Mouse (Mus musculus): Measurements from ENCODE around the gene Dhtkd1. TPM values are rescaled to one million over a fixed set of nuclear protein-coding genes. Genes with fewer than 3 reads are reported as not detected.

Gene Dhtkd1
- polyA plus RNA-seq, 1 experiment from 2014 or later, result 3.6 TPM

DNA sequence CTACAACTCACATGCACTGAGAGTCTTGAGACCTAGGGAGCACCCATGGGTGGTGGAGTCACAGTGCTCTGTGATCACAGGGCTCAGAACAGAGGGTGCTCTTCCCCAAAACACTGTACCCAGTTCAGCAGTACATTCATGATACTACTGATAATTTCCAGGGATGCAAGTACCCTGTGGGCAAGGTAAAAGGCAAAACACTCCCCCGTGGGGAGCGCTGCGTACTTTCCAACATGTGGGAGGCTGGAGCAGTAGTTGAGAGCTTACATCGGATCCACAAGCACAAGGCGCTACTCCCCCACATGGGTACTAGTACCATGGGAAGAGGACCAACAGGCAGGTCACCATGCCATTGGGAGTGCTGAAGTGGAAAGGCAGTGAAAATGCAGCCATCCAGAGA lies 15.1 kb downstream of the Dhtkd1 start:
- H3K27me3 ChIP-seq (replicated peaks; ENCODE audit: control insufficient read depth, insufficient read depth, low read length), result no peaks in the 10 kb centered on the region
- no peaks in the 10 kb centered on the region for H3K9me3 ChIP-seq (ENCODE audit: control insufficient read depth, low read length)
- H3K9ac ChIP-seq (ENCODE audit: low read length), result no peak overlapping the region
- ATAC-seq (replicated peaks; ENCODE audit: low FRiP score, low TSS enrichment, low read depth) (no peak), DNase-seq (ENCODE audit: low spot score) (no peak)
- WGBS, result 93% methylated on average over 5 of the region's 5 CpGs
- H3K27ac ChIP-seq (ENCODE audit: low read depth), result no peak overlapping the region
- H3K4me1 ChIP-seq (replicated peaks; ENCODE audit: control insufficient read depth, insufficient read depth, low read length), result no peaks in the 10 kb centered on the region
- no peak overlapping the region for H3K4me3 ChIP-seq (ENCODE audit: low read depth, low read length)
- no peak overlapping the region for H3K4me2 ChIP-seq (ENCODE audit: low read length)
- H3K36me3 ChIP-seq (ENCODE audit: control insufficient read depth, insufficient read depth, low read length), result 0 out of 2 replicates have a peak, but pooled peaks cover 11% of the 10 kb centered on the region

DNA sequence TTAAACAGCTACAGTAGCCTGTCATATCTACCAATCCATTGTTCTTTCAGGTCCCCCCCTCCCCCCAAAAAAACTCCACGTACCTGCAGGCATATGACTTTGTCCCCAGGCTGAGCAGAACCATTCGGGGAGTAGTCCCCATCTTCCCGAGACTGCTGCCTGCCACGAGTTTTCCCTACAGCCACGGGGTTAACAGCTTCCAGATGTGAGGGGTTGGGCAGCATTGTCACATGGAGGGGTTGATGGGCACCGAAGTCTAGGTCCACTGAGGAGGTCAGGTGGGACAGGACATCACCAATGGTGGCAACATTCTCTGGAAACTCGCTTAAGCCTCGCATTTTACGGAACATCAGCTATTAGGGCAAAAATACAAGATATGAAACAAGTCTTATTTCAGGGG lies 18.8 kb downstream of the Dhtkd1 start:
- Histone ChIP-seq H3K9ac (ENCODE audit: low read length) (no peak overlapping the region), H3K9me3 (ENCODE audit: control insufficient read depth, low read length) (no peaks in the 10 kb centered on the region), H3K4me2 (ENCODE audit: low read length) (no peak overlapping the region), H3K4me1 (replicated peaks; ENCODE audit: control insufficient read depth, insufficient read depth, low read length) (no peaks in the 10 kb centered on the region), H3K36me3 (ENCODE audit: control insufficient read depth, insufficient read depth, low read length) (0 out of 2 replicates have a peak, but pooled peaks cover 5% of the 10 kb centered on the region), H3K4me3 (ENCODE audit: low read depth, low read length) (no peak overlapping the region), H3K27me3 (replicated peaks; ENCODE audit: control insufficient read depth, insufficient read depth, low read length) (no peaks in the 10 kb centered on the region), H3K27ac (ENCODE audit: low read depth) (no peak overlapping the region)
- no peak for DNase-seq (ENCODE audit: low spot score)
- ATAC-seq (replicated peaks; ENCODE audit: low FRiP score, low TSS enrichment, low read depth), result no peak
- WGBS, result 82% methylated on average over 9 of the region's 9 CpGs

- Histone ChIP-seq H3K4me2 (ENCODE audit: low read length) (no peak overlapping the region), H3K4me3 (ENCODE audit: low read depth, low read length) (no peak overlapping the region), H3K9ac (ENCODE audit: low read length) (no peak overlapping the region), H3K9me3 (ENCODE audit: control insufficient read depth, low read length) (no peaks in the 10 kb centered on the region), H3K4me1 (replicated peaks; ENCODE audit: control insufficient read depth, insufficient read depth, low read length) (no peaks in the 10 kb centered on the region), H3K27me3 (replicated peaks; ENCODE audit: control insufficient read depth, insufficient read depth, low read length) (no peaks in the 10 kb centered on the region), H3K27ac (ENCODE audit: low read depth) (no peak overlapping the region), H3K36me3 (ENCODE audit: control insufficient read depth, insufficient read depth, low read length) (0 out of 2 replicates have a peak, but pooled peaks cover 2% of the 10 kb centered on the region)
- ATAC-seq (replicated peaks; ENCODE audit: low FRiP score, low TSS enrichment, low read depth) (no peak), DNase-seq (ENCODE audit: low spot score) (no peak)
- WGBS, result 92% methylated on average over 6 of the region's 6 CpGs
Observed at GRCm38 (mm10) chr2:5922823-5923222, 19.8 kb downstream of the Dhtkd1 start.

DNA sequence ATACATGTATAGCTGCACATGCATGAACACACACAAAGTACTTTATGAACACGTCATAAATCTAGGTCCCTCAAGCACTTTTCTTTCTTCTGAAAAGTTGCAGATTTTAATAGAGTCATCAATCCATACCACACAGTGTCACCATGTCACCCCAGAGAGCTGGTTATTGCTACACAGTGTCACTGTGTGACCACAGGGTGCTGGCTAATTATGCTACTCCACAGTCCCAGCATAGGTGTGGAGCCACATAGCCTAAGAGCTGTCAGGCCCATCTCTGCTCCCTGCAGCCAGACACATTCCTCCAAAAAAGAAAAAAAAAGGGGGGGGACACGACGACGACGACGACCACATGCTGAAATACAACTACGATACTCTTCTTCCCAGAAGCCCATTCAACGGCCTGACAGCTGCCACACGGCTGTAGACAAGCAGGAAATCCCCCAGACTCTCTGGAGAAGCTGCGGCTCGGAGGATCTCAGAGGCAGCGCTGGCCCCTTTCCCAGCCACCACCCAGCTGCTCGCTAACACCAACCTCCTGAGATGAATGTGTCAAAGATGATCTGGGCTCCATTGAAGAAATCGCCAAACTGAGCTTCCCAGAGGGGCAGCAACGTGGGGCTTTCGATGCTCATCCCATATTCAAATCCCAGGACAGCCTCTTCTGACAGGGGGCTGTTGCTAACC lies 31.2 kb downstream of the Dhtkd1 start:
- H3K27me3 ChIP-seq (replicated peaks; ENCODE audit: control insufficient read depth, insufficient read depth, low read length), result no peaks in the 10 kb centered on the region
- no peak for ATAC-seq (replicated peaks; ENCODE audit: low FRiP score, low TSS enrichment, low read depth)
- H3K9me3 ChIP-seq (ENCODE audit: control insufficient read depth, low read length), result no peaks in the 10 kb centered on the region
- no peak for DNase-seq (ENCODE audit: low spot score)
- peaks cover 4% of the 10 kb centered on the region; the same call in 1 of the 2 replicates for H3K36me3 ChIP-seq (ENCODE audit: control insufficient read depth, insufficient read depth, low read length)
- H3K4me1 ChIP-seq (replicated peaks; ENCODE audit: control insufficient read depth, insufficient read depth, low read length), result peaks cover 5% of the 10 kb centered on the region; the same call in 1 of the 2 replicates
- H3K27ac ChIP-seq (ENCODE audit: low read depth), result no peak overlapping the region
- H3K9ac ChIP-seq (ENCODE audit: low read length), result no peak overlapping the region
- 57% methylated on average over 16 of the region's 16 CpGs for WGBS
- H3K4me2 ChIP-seq (ENCODE audit: low read length), result 0 out of 2 replicates have a peak overlapping the region, but pooled peaks have one; percentile 15
- H3K4me3 ChIP-seq (ENCODE audit: low read depth, low read length), result no peak overlapping the region

GRCm38 (mm10) chr2:5906625-5907024 lies 36.0 kb downstream of the Dhtkd1 start:
- DNase-seq (ENCODE audit: low spot score) (peak; percentile 71), ATAC-seq (replicated peaks; ENCODE audit: low FRiP score, low TSS enrichment, low read depth) (no peak)
- Histone ChIP-seq H3K9me3 (ENCODE audit: control insufficient read depth, low read length) (no peaks in the 10 kb centered on the region), H3K4me2 (ENCODE audit: low read length) (no peak overlapping the region), H3K27me3 (replicated peaks; ENCODE audit: control insufficient read depth, insufficient read depth, low read length) (no peaks in the 10 kb centered on the region), H3K36me3 (ENCODE audit: control insufficient read depth, insufficient read depth, low read length) (peaks cover 4% of the 10 kb centered on the region; the same call in 1 of the 2 replicates), H3K27ac (ENCODE audit: low read depth) (no peak overlapping the region), H3K9ac (ENCODE audit: low read length) (no peak overlapping the region), H3K4me1 (replicated peaks; ENCODE audit: control insufficient read depth, insufficient read depth, low read length) (peaks cover 5% of the 10 kb centered on the region; the same call in 1 of the 2 replicates), H3K4me3 (ENCODE audit: low read depth, low read length) (no peak overlapping the region)
- 66% methylated on average over 3 of the region's 3 CpGs for WGBS

DNA sequence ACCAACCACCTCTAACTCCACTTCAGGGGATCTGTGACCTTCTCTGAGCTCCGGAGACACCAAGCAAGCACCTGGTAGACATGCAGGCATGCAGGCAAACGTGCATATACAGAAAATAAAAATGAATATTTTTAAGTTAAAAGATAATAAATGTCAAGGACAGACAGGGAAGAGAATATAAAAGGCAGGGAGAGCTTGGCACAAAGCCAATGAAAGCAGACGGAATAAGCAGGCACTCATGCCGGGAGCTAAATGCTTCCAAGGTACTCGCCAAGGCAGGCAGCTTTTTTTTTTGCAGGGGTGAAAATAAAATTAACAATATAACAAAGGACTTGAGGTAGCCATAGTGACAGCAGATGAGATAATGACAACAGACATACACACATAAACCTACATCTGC lies 36.5 kb downstream of the Dhtkd1 start:
- H3K4me3 ChIP-seq (ENCODE audit: low read depth, low read length), result no peak overlapping the region
- peaks cover 4% of the 10 kb centered on the region; the same call in 1 of the 2 replicates for H3K36me3 ChIP-seq (ENCODE audit: control insufficient read depth, insufficient read depth, low read length)
- H3K9me3 ChIP-seq (ENCODE audit: control insufficient read depth, low read length), result no peaks in the 10 kb centered on the region
- H3K27ac ChIP-seq (ENCODE audit: low read depth), result no peak overlapping the region
- no peaks in the 10 kb centered on the region; the same call in 1 of the 2 replicates for H3K4me1 ChIP-seq (replicated peaks; ENCODE audit: control insufficient read depth, insufficient read depth, low read length)
- H3K27me3 ChIP-seq (replicated peaks; ENCODE audit: control insufficient read depth, insufficient read depth, low read length), result no peaks in the 10 kb centered on the region
- no peak overlapping the region for H3K9ac ChIP-seq (ENCODE audit: low read length)
- no peak overlapping the region for H3K4me2 ChIP-seq (ENCODE audit: low read length)
- WGBS, result 30% methylated on average over 5 of the region's 5 CpGs
- ATAC-seq (replicated peaks; ENCODE audit: low FRiP score, low TSS enrichment, low read depth) (no peak), DNase-seq (ENCODE audit: low spot score) (no peak)

DNA sequence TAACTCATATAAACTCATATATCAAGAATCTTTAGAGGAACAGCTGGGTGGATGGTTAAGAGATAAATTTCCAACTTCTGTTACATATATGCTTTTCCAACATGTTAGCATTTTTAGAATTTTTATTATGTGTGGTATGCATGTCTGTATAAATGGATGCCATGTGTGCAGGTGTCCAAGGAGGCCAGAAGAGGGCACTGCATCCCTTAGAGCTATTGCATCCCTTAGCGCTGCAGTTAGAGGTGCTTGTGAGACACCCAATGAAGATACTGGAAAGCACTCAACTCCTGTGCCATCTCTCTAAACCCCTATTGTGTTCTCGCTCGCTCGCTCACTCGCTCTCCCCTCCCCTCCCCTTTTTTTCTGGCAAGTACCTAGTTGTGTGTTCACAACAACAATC lies 42.4 kb downstream of the Dhtkd1 start:
- Histone ChIP-seq H3K9me3 (ENCODE audit: control insufficient read depth, low read length) (no peaks in the 10 kb centered on the region), H3K27me3 (replicated peaks; ENCODE audit: control insufficient read depth, insufficient read depth, low read length) (no peaks in the 10 kb centered on the region), H3K4me3 (ENCODE audit: low read depth, low read length) (no peak overlapping the region), H3K27ac (ENCODE audit: low read depth) (no peak overlapping the region), H3K4me1 (replicated peaks; ENCODE audit: control insufficient read depth, insufficient read depth, low read length) (no peaks in the 10 kb centered on the region), H3K36me3 (ENCODE audit: control insufficient read depth, insufficient read depth, low read length) (peaks cover 3% of the 10 kb centered on the region), H3K9ac (ENCODE audit: low read length) (no peak overlapping the region), H3K4me2 (ENCODE audit: low read length) (no peak overlapping the region)
- 74% methylated on average over 5 of the region's 5 CpGs for WGBS
- ATAC-seq (replicated peaks; ENCODE audit: low FRiP score, low TSS enrichment, low read depth) (no peak), DNase-seq (ENCODE audit: low spot score) (no peak)

GRCm38 (mm10) chr2:5894843-5895570 lies 47.6 kb downstream of the Dhtkd1 start, which contains the start of gene Sec61a2:
Sec61a2 (minus strand) TSS chr2:5895432.
- H3K9me3 ChIP-seq (ENCODE audit: control insufficient read depth, low read length), result no peaks in the 10 kb centered on the region
- H3K36me3 ChIP-seq (ENCODE audit: control insufficient read depth, insufficient read depth, low read length), result peaks cover 32% of the 10 kb centered on the region
- no peaks in the 10 kb centered on the region for H3K27me3 ChIP-seq (replicated peaks; ENCODE audit: control insufficient read depth, insufficient read depth, low read length)
- H3K4me1 ChIP-seq (replicated peaks; ENCODE audit: control insufficient read depth, insufficient read depth, low read length), result peaks cover 9% of the 10 kb centered on the region; the same call in 1 of the 2 replicates
- WGBS, result under 1% methylated on average over 58 of the region's 62 CpGs
- peak within 1 kb of the TSS; percentile 83 for H3K27ac ChIP-seq (ENCODE audit: low read depth)
- H3K4me2 ChIP-seq (ENCODE audit: low read length), result peak within 1 kb of the TSS; percentile 72
- H3K4me3 ChIP-seq (ENCODE audit: low read depth, low read length), result peak within 1 kb of the TSS; percentile 92
- peak within 1 kb of the TSS; percentile 92 for H3K9ac ChIP-seq (ENCODE audit: low read length)
- ATAC-seq (replicated peaks; ENCODE audit: low FRiP score, low TSS enrichment, low read depth), result peak; percentile 99
- peak; percentile 100 for DNase-seq (ENCODE audit: low spot score)
